Mouse (Mus musculus): ENCODE data around the gene Coro1c. TPM values are rescaled to one million over a fixed set of nuclear protein-coding genes. Genes with fewer than 3 reads are reported as not detected.
A peak's percentile ranks its signal among the peaks of the same experiment; 100 is the strongest.

Coro1c gene
- 100 to 1,000 TPM in 17 of 26 experiments, 10 to 100 TPM in 9; 22.3 to 244 (median 133) TPM for total RNA-seq (2018; cell fraction: chromatin; rRNA removed)
- total RNA-seq (2018; cell fraction: cytosol; rRNA removed), result 100 to 1,000 TPM; 158 to 295 (median 208) TPM
- 100 to 1,000 TPM in 21 of 26 experiments, 10 to 100 TPM in 5; 51.2 to 265 (median 156) TPM for total RNA-seq (2018; cell fraction: nucleus; rRNA removed)
- 171 to 329 TPM (median 266 TPM) in 3 replicates for polyA plus RNA-seq (2018)

DNA sequence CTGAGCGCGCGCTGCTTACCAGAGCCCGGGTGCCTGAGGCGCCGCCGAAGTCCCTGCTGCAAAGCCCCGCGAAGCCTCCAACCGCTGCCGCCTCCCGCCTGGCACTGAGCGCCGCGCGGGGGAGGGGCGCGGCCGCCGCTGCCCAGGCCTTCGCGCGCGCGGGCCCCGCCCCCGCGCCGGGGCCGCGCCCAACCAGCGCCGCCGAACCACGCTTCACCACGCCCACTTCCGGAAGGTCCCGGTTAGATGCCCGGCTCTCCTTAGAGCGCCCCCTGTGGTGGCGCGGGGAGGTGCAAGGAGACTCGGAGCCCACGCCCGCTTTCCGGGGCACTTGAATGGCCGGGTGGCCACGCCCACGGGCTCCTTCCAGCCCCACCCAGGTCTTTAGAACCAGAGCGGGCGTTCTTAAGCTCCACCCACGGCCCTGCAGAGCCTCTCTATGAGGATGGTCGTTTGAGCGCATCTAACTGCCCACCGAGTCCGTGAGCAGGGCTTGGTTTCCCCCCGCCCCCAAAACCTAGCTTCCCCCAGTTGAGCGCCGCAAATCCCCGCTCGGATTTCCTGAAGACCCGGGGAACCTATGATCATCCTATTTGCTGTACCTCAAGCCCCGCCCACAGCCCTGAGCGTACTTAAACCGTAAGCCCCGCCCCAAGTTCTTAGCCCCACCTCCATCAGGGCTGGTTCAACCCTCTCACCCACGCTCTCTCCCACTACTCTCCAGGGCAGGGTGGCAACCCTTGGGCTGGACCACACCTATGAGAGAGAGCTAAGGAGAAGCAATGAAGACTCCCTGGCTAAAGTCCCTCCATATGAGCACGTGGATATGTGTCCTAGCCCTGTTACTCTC lies at the start of gene Coro1c:
Gene Coro1c (minus strand): TSS at position 167 of the 850 bp plus-strand sequence.
- Histone ChIP-seq H3K4me3 (ENCODE audit: inconsistent target) (peak within 1 kb of the TSS; percentile 62), H3K36me3 (ENCODE audit: inconsistent target) (no peaks in the 10 kb centered on the region), H3K79me2 (ENCODE audit: inconsistent target) (peaks cover 40% of the 10 kb centered on the region), H3K27ac (peak within 1 kb of the TSS; percentile 88)
- 1% methylated on average over 34 of the region's 68 CpGs for WGBS (ENCODE audit: missing documents)

DNA sequence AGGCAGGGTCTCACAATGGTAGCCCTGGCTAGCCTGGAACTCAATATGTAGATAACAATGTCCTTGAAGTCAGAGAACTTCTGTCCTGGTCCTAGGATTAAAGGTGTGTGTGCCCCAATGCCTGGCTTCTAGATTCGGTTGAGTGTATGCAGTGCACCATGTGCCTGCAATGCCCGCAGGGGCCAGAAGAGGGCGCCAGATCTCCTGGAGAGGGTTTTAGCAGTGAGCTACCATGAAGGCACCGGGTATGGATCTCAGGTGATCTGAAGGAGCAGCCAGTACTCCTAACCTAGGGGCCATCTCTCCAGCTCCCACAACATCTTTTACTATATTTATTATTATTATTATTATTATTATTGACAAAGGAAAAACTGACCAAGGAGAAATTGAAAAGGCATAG lies 48.0 kb upstream of the Coro1c start:
- Histone ChIP-seq H3K27ac (no peak overlapping the region), H3K4me3 (ENCODE audit: inconsistent target) (no peak overlapping the region), H3K36me3 (ENCODE audit: inconsistent target) (peaks cover 38% of the 10 kb centered on the region; the same call in 1 of the 2 replicates), H3K79me2 (ENCODE audit: inconsistent target) (no peaks in the 10 kb centered on the region)
- 2% methylated on average over 3 of the region's 4 CpGs for WGBS (ENCODE audit: missing documents)

DNA sequence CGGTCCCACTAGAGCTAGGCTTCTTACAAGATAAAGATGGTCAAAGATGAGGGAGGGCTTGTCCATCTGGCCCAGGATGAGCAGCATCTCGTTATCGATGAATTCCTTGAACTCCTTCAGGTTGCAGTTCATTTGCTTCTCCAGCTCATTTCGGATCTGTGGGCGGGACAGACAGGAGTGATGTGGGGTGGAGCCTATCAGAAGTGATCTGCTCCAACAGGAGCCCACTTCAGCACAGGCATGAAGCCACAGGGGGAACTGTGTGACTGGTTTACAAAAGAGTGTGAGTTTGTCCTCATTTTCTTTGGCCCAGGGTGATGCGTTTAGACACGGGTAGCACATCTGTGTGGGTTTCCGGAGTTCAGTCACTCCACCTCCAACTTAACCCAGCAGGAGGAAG lies 47.1 kb upstream of the Coro1c start:
- Histone ChIP-seq H3K4me3 (ENCODE audit: inconsistent target) (no peak overlapping the region), H3K36me3 (ENCODE audit: inconsistent target) (peaks cover 30% of the 10 kb centered on the region; the same call in 1 of the 2 replicates), H3K27ac (no peak overlapping the region), H3K79me2 (ENCODE audit: inconsistent target) (peaks cover 5% of the 10 kb centered on the region; the same call in 1 of the 2 replicates)
- 89% methylated on average over 8 of the region's 8 CpGs for WGBS (ENCODE audit: missing documents)

DNA sequence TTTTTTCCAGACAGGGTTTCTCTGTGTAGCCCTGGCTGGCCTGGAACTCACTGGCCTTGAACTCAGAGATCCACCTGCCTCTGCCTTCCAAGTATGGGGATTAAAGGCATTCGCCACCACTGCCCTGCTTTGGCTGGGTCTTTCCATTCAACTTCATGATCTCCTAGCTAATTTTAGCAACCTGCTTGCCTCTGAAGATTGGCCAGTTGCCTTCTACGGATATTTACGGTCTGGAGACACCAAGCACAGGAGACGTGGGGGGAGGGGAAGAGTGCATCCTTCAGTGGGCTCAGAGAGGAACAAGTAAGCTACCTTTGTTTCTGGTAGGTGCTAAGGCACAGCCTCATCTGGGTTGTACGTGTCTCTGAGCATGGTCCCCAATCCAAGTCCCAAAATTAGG lies 46.7 kb upstream of the Coro1c start:
- Histone ChIP-seq H3K79me2 (ENCODE audit: inconsistent target) (peaks cover 9% of the 10 kb centered on the region; the same call in 1 of the 2 replicates), H3K4me3 (ENCODE audit: inconsistent target) (no peak overlapping the region), H3K36me3 (ENCODE audit: inconsistent target) (peaks cover 29% of the 10 kb centered on the region; the same call in 1 of the 2 replicates), H3K27ac (no peak overlapping the region)
- WGBS (ENCODE audit: missing documents), result 94% methylated on average over 5 of the region's 5 CpGs

DNA sequence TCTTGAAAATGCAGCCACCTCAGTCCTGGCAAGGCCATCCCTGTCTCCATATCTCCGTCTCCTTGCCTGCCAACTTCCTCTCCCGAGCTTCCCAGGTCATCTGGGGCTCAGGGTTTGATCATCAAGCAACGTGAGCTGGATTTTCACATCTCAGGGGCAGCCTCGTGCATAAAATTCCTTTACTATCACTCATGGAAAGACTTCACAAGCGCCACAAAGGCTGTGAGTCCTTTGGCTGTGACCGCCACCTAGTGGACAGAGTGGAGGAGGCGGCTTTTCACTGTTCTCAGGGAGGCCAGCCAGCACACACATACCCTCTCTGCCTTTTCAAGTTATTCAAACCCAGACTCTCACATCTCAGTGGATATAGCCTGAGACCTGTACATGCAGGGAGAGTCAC lies 45.9 kb upstream of the Coro1c start:
- Histone ChIP-seq H3K27ac (no peak overlapping the region), H3K79me2 (ENCODE audit: inconsistent target) (peaks cover 16% of the 10 kb centered on the region; the same call in 1 of the 2 replicates), H3K36me3 (ENCODE audit: inconsistent target) (peaks cover 36% of the 10 kb centered on the region; the same call in 1 of the 2 replicates), H3K4me3 (ENCODE audit: inconsistent target) (no peak overlapping the region)
- WGBS (ENCODE audit: missing documents), result 16% methylated on average over 7 of the region's 7 CpGs

- Histone ChIP-seq H3K79me2 (ENCODE audit: inconsistent target) (peaks cover 33% of the 10 kb centered on the region; the same call in 1 of the 2 replicates), H3K27ac (peak overlapping the region; percentile 96), H3K4me3 (ENCODE audit: inconsistent target) (no peak overlapping the region), H3K36me3 (ENCODE audit: inconsistent target) (peaks cover 44% of the 10 kb centered on the region)
- 7% methylated on average over 10 of the region's 10 CpGs for WGBS (ENCODE audit: missing documents)
Measured at GRCm38 (mm10) chr5:113952519-113952918, 44.0 kb upstream of the Coro1c start.

DNA sequence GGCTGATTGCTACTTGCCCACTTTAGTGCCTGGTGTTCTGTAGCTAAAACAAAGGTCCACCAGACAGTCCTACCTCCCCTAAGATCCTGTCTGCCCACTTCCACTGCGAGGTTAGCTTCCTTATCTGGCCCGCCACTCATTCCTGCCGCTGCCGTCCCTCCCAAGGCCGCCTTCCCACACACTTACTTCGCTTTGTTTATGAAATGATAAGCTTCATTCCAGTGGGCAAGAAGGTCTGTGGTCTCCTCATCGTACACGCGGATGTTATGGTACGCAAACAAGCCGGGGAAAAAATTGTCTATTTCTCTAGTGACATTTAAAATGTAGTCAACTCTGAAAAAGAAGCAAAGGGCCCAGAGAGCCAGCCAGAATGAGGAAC lies 43.1 kb upstream of the Coro1c start:
- WGBS (ENCODE audit: missing documents), result 7% methylated on average over 11 of the region's 11 CpGs
- peaks cover 45% of the 10 kb centered on the region for H3K36me3 ChIP-seq (ENCODE audit: inconsistent target)
- H3K4me3 ChIP-seq (ENCODE audit: inconsistent target), result no peak overlapping the region
- peak overlapping the region; percentile 96 for H3K27ac ChIP-seq
- H3K79me2 ChIP-seq (ENCODE audit: inconsistent target), result peaks cover 42% of the 10 kb centered on the region

DNA sequence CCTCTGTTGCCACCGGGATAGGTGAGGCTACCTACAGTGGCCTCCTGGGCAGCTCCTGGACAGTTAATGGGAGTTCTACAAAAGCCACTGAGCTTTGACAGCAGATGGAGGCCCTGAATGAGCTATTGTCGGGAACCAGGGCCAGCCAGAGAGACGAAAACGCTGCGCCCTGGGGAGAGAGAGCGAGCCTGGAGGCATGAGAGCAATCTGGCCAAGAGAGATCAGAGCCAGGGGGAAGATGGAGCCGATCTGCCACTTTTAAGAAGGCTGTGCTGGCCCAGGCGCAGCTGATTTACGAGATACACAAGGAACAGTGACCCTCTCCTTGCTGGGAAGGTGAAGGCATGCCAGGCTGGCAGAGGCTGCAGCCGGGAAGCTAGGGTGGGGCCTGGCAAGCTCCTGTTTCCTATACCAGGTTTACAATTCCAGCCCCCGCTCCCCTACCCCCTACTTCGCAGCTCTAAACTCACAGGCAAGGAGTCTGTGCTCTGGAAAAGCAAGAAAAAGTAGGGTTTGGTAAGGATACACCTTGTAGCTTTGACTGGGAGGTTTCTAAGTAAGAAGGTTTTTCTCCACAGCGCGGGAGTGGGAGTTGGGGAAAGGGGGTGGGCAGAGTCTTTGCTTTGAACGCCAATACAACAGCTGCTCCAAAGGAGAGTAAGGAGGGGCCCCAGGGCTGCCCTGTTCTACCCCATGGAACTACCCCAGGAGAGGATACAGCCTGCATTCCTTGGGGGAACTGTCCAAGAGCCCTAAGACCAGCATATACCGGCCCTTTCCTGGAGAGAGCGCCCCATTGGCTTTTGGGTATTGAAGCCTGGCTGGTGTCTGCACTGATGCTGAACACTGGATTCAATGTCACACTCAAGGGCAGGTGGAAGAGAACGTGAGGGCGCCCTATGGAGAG lies 42.5 kb upstream of the Coro1c start:
- Histone ChIP-seq H3K27ac (peak overlapping the region; percentile 96), H3K79me2 (ENCODE audit: inconsistent target) (peaks cover 48% of the 10 kb centered on the region), H3K4me3 (ENCODE audit: inconsistent target) (no peak overlapping the region), H3K36me3 (ENCODE audit: inconsistent target) (peaks cover 45% of the 10 kb centered on the region)
- 74% methylated on average over 15 of the region's 19 CpGs for WGBS (ENCODE audit: missing documents)

- H3K4me3 ChIP-seq (ENCODE audit: inconsistent target), result no peak overlapping the region
- H3K79me2 ChIP-seq (ENCODE audit: inconsistent target), result peaks cover 55% of the 10 kb centered on the region
- 93% methylated on average over 17 of the region's 17 CpGs for whole genome bisulfite sequencing (ENCODE audit: missing documents)
- H3K27ac ChIP-seq, result peak overlapping the region; percentile 96; the same call in 1 of the 2 replicates
- peaks cover 37% of the 10 kb centered on the region for H3K36me3 ChIP-seq (ENCODE audit: inconsistent target)
Measured at GRCm38 (mm10) chr5:113950133-113950532, 41.6 kb upstream of the Coro1c start.

GRCm38 (mm10) chr5:113947280-113947679 lies 38.7 kb upstream of the Coro1c start:
- Histone ChIP-seq H3K4me3 (ENCODE audit: inconsistent target) (no peak overlapping the region), H3K79me2 (ENCODE audit: inconsistent target) (peaks cover 80% of the 10 kb centered on the region), H3K36me3 (ENCODE audit: inconsistent target) (peaks cover 42% of the 10 kb centered on the region), H3K27ac (no peak overlapping the region)
- WGBS (ENCODE audit: missing documents), result 100% methylated on average over 2 of the region's 2 CpGs

GRCm38 (mm10) chr5:113945126-113945525 lies 36.6 kb upstream of the Coro1c start:
- 6% methylated on average over 6 of the region's 6 CpGs for WGBS (ENCODE audit: missing documents)
- peak overlapping the region; percentile 61 for H3K4me3 ChIP-seq (ENCODE audit: inconsistent target)
- peak overlapping the region; percentile 100 for H3K27ac ChIP-seq
- H3K36me3 ChIP-seq (ENCODE audit: inconsistent target), result peaks cover 64% of the 10 kb centered on the region
- H3K79me2 ChIP-seq (ENCODE audit: inconsistent target), result peaks cover 72% of the 10 kb centered on the region

DNA sequence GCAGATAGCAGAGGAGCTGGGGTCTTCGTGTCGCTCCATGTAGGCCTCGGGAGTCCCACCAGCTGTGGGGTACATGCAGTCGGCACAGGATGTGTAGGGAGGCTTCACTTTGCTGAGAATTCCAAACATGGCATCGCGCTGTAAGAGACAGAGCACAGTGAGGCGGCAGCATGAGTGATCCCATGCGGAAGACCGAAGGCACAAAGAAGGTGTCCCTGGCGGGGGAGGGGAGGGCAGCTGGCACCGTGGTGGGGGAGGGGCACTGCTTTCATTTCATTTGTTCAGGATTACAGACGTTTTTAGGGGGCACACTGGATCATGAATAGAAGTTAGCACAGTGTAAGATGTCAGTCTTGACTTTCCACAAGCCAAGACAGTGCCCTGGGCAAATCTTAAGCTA lies 34.8 kb upstream of the Coro1c start:
- Histone ChIP-seq H3K27ac (peak overlapping the region; percentile 100; the same call in 1 of the 2 replicates), H3K36me3 (ENCODE audit: inconsistent target) (peaks cover 50% of the 10 kb centered on the region), H3K79me2 (ENCODE audit: inconsistent target) (peaks cover 57% of the 10 kb centered on the region), H3K4me3 (ENCODE audit: inconsistent target) (no peak overlapping the region)
- 90% methylated on average over 12 of the region's 12 CpGs for WGBS (ENCODE audit: missing documents)

DNA sequence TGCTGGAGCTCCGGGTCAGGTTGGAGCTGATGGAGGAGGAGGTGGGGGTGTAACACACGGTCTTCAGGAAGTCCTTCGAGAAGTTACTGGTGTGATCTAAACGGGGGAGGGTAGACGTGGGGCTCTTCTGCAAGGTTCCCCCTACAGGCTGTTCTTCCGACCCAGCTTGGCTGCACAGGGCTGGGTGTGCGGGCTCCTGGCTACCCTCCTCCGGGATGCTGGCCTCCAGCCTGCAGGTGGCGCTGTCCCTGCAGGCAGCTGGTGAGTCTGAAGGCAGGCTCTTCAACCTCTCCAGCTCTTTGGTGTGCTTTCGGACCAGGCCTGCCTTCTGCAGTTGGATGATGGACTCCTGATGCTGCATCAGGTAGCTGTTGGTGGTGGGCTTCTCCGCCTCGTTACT lies 34.0 kb upstream of the Coro1c start:
- peaks cover 43% of the 10 kb centered on the region for H3K36me3 ChIP-seq (ENCODE audit: inconsistent target)
- peaks cover 50% of the 10 kb centered on the region for H3K79me2 ChIP-seq (ENCODE audit: inconsistent target)
- H3K27ac ChIP-seq, result no peak overlapping the region
- WGBS (ENCODE audit: missing documents), result 92% methylated on average over 12 of the region's 12 CpGs
- no peak overlapping the region for H3K4me3 ChIP-seq (ENCODE audit: inconsistent target)

GRCm38 (mm10) chr5:113939263-113939900 lies 30.8 kb upstream of the Coro1c start:
- Histone ChIP-seq H3K79me2 (ENCODE audit: inconsistent target) (peaks cover 23% of the 10 kb centered on the region), H3K36me3 (ENCODE audit: inconsistent target) (peaks cover 36% of the 10 kb centered on the region), H3K4me3 (ENCODE audit: inconsistent target) (no peak overlapping the region), H3K27ac (no peak overlapping the region)
- over 99% methylated on average over 12 of the region's 12 CpGs for WGBS (ENCODE audit: missing documents)
